Mouse (Mus musculus): ENCODE results near the gene Adamtsl5. TPM values are rescaled to one million over a fixed set of nuclear protein-coding genes. Genes with fewer than 3 reads are reported as not detected.
"Not testable (repeated sequence)": the region's sequence is repeated elsewhere in the genome, so short reads cannot be mapped to it uniquely, and the experiment has no call there.

The Adamtsl5 gene
- polyA plus RNA-seq, 1 experiment from 2014 or later: 0.51 TPM

- DNase-seq (ENCODE audit: low spot score) (no peak), ATAC-seq (replicated peaks; ENCODE audit: low FRiP score) (no peak)
- 6% methylated on average over 9 of the region's 9 CpGs for WGBS
- no peaks in the 10 kb centered on the region for H3K9me3 ChIP-seq (ENCODE audit: control insufficient read depth, low read length)
- no peak overlapping the region for H3K27ac ChIP-seq (ENCODE audit: low read depth, low read length)
- no peak overlapping the region for H3K4me2 ChIP-seq (ENCODE audit: low read depth, low read length, severe bottlenecking)
- H3K27me3 ChIP-seq (ENCODE audit: control insufficient read depth, insufficient read depth, low read length): peaks cover 61% of the 10 kb centered on the region
- H3K4me3 ChIP-seq (ENCODE audit: low read depth, low read length): no peak overlapping the region
- no peak overlapping the region for H3K9ac ChIP-seq (ENCODE audit: low read length)
- no peaks in the 10 kb centered on the region for H3K36me3 ChIP-seq (ENCODE audit: control insufficient read depth, insufficient read depth, low read length)
- peaks cover 2% of the 10 kb centered on the region; the same call in 1 of the 2 replicates for H3K4me1 ChIP-seq (replicated peaks; ENCODE audit: control insufficient read depth, insufficient read depth, low read length)
Observed at GRCm38 (mm10) chr10:80355431-80355830, 7.2 kb upstream of the Adamtsl5 start.

GRCm38 (mm10) chr10:80352727-80353126 is 4.5 kb upstream of the Adamtsl5 start:
- Histone ChIP-seq H3K4me3 (ENCODE audit: low read depth, low read length) (no peak overlapping the region), H3K4me1 (replicated peaks; ENCODE audit: control insufficient read depth, insufficient read depth, low read length) (peaks cover under 1% of the 10 kb centered on the region; the same call in 1 of the 2 replicates), H3K9ac (ENCODE audit: low read length) (no peak overlapping the region), H3K36me3 (ENCODE audit: control insufficient read depth, insufficient read depth, low read length) (no peaks in the 10 kb centered on the region), H3K27me3 (ENCODE audit: control insufficient read depth, insufficient read depth, low read length) (peaks cover 77% of the 10 kb centered on the region), H3K4me2 (ENCODE audit: low read depth, low read length, severe bottlenecking) (no peak overlapping the region), H3K27ac (ENCODE audit: low read depth, low read length) (no peak overlapping the region), H3K9me3 (ENCODE audit: control insufficient read depth, low read length) (no peaks in the 10 kb centered on the region)
- ATAC-seq (replicated peaks; ENCODE audit: low FRiP score): no peak
- DNase-seq (ENCODE audit: low spot score): no peak
- WGBS: 67% methylated on average over 8 of the region's 8 CpGs

- peaks cover 76% of the 10 kb centered on the region for H3K27me3 ChIP-seq (ENCODE audit: control insufficient read depth, insufficient read depth, low read length)
Observed at GRCm38 (mm10) chr10:80351896-80352295, 3.7 kb upstream of the Adamtsl5 start.

GRCm38 (mm10) chr10:80350292-80350691 is 2.1 kb upstream of the Adamtsl5 start:
- no peaks in the 10 kb centered on the region; the same call in 1 of the 2 replicates for H3K4me1 ChIP-seq (replicated peaks; ENCODE audit: control insufficient read depth, insufficient read depth, low read length)
- H3K4me3 ChIP-seq (ENCODE audit: low read depth, low read length): no peak overlapping the region

More at GRCm38 (mm10) chr10:80351896-80352295, 3.7 kb upstream of the Adamtsl5 start:
- WGBS: 22% methylated on average over 11 of the region's 11 CpGs
- Histone ChIP-seq H3K4me2 (ENCODE audit: low read depth, low read length, severe bottlenecking) (no peak overlapping the region), H3K4me3 (ENCODE audit: low read depth, low read length) (no peak overlapping the region), H3K36me3 (ENCODE audit: control insufficient read depth, insufficient read depth, low read length) (no peaks in the 10 kb centered on the region), H3K27ac (ENCODE audit: low read depth, low read length) (no peak overlapping the region), H3K9ac (ENCODE audit: low read length) (no peak overlapping the region), H3K9me3 (ENCODE audit: control insufficient read depth, low read length) (no peaks in the 10 kb centered on the region), H3K4me1 (replicated peaks; ENCODE audit: control insufficient read depth, insufficient read depth, low read length) (no peaks in the 10 kb centered on the region; the same call in 1 of the 2 replicates)
- no peak for ATAC-seq (replicated peaks; ENCODE audit: low FRiP score)
- DNase-seq (ENCODE audit: low spot score): no peak

GRCm38 (mm10) chr10:80348981-80349380 is 769 bp upstream of the Adamtsl5 start:
- no peak; the same call in 1 of the 2 replicates for ATAC-seq (replicated peaks; ENCODE audit: low FRiP score)
- Histone ChIP-seq H3K27me3 (ENCODE audit: control insufficient read depth, insufficient read depth, low read length) (peaks cover 78% of the 10 kb centered on the region), H3K9ac (ENCODE audit: low read length) (no peak overlapping the region), H3K4me2 (ENCODE audit: low read depth, low read length, severe bottlenecking) (no peak overlapping the region), H3K27ac (ENCODE audit: low read depth, low read length) (no peak overlapping the region), H3K9me3 (ENCODE audit: control insufficient read depth, low read length) (no peaks in the 10 kb centered on the region), H3K4me1 (replicated peaks; ENCODE audit: control insufficient read depth, insufficient read depth, low read length) (no peaks in the 10 kb centered on the region; the same call in 1 of the 2 replicates), H3K36me3 (ENCODE audit: control insufficient read depth, insufficient read depth, low read length) (no peaks in the 10 kb centered on the region), H3K4me3 (ENCODE audit: low read depth, low read length) (no peak overlapping the region)
- 15% methylated on average over 26 of the region's 26 CpGs for WGBS
- DNase-seq (ENCODE audit: low spot score): no peak

More at GRCm38 (mm10) chr10:80350292-80350691, 2.1 kb upstream of the Adamtsl5 start:
- no peak overlapping the region for H3K9ac ChIP-seq (ENCODE audit: low read length)
- no peak overlapping the region for H3K27ac ChIP-seq (ENCODE audit: low read depth, low read length)
- WGBS: 5% methylated on average over 7 of the region's 7 CpGs
- H3K4me2 ChIP-seq (ENCODE audit: low read depth, low read length, severe bottlenecking): no peak overlapping the region
- ATAC-seq (replicated peaks; ENCODE audit: low FRiP score) (peak; percentile 81), DNase-seq (ENCODE audit: low spot score) (peak; percentile 92)
- no peaks in the 10 kb centered on the region for H3K9me3 ChIP-seq (ENCODE audit: control insufficient read depth, low read length)
- peaks cover 74% of the 10 kb centered on the region for H3K27me3 ChIP-seq (ENCODE audit: control insufficient read depth, insufficient read depth, low read length)
- no peaks in the 10 kb centered on the region for H3K36me3 ChIP-seq (ENCODE audit: control insufficient read depth, insufficient read depth, low read length)

- ATAC-seq (replicated peaks; ENCODE audit: low FRiP score): no peak
- DNase-seq (ENCODE audit: low spot score): no peak
- H3K36me3 ChIP-seq (ENCODE audit: control insufficient read depth, insufficient read depth, low read length): no peaks in the 10 kb centered on the region
- H3K9ac ChIP-seq (ENCODE audit: low read length): no peak overlapping the region
- H3K27ac ChIP-seq (ENCODE audit: low read depth, low read length): no peak overlapping the region
- no peak overlapping the region; the same call in 1 of the 2 replicates for H3K4me2 ChIP-seq (ENCODE audit: low read depth, low read length, severe bottlenecking)
- H3K27me3 ChIP-seq (ENCODE audit: control insufficient read depth, insufficient read depth, low read length): peaks cover 82% of the 10 kb centered on the region
- H3K9me3 ChIP-seq (ENCODE audit: control insufficient read depth, low read length): no peaks in the 10 kb centered on the region
- H3K4me3 ChIP-seq (ENCODE audit: low read depth, low read length): no peak overlapping the region
- 16% methylated on average over 17 of the region's 17 CpGs for WGBS
- peaks cover 6% of the 10 kb centered on the region for H3K4me1 ChIP-seq (replicated peaks; ENCODE audit: control insufficient read depth, insufficient read depth, low read length)
Observed at GRCm38 (mm10) chr10:80347514-80347967, 671 bp downstream of the Adamtsl5 start.

GRCm38 (mm10) chr10:80345929-80346328 is 2.3 kb downstream of the Adamtsl5 start:
- H3K4me3 ChIP-seq (ENCODE audit: low read depth, low read length); ATAC-seq (replicated peaks; ENCODE audit: low FRiP score); DNase-seq (ENCODE audit: low spot score); H3K36me3 ChIP-seq (ENCODE audit: control insufficient read depth, insufficient read depth, low read length); H3K9ac ChIP-seq (ENCODE audit: low read length); H3K9me3 ChIP-seq (ENCODE audit: control insufficient read depth, low read length); H3K27ac ChIP-seq (ENCODE audit: low read depth, low read length); H3K4me2 ChIP-seq (ENCODE audit: low read depth, low read length, severe bottlenecking): not testable (repeated sequence)
- peaks cover 11% of the 10 kb centered on the region for H3K4me1 ChIP-seq (replicated peaks; ENCODE audit: control insufficient read depth, insufficient read depth, low read length)
- WGBS: 82% methylated on average over 5 of the region's 6 CpGs
- H3K27me3 ChIP-seq (ENCODE audit: control insufficient read depth, insufficient read depth, low read length): peaks cover 96% of the 10 kb centered on the region

GRCm38 (mm10) chr10:80345122-80345521 is 3.1 kb downstream of the Adamtsl5 start:
- H3K27me3 ChIP-seq (ENCODE audit: control insufficient read depth, insufficient read depth, low read length): peaks cover 96% of the 10 kb centered on the region
- ATAC-seq (replicated peaks; ENCODE audit: low FRiP score): no peak
- no peaks in the 10 kb centered on the region for H3K9me3 ChIP-seq (ENCODE audit: control insufficient read depth, low read length)
- H3K9ac ChIP-seq (ENCODE audit: low read length): no peak overlapping the region
- no peak for DNase-seq (ENCODE audit: low spot score)
- peaks cover 11% of the 10 kb centered on the region for H3K4me1 ChIP-seq (replicated peaks; ENCODE audit: control insufficient read depth, insufficient read depth, low read length)
- no peak overlapping the region for H3K27ac ChIP-seq (ENCODE audit: low read depth, low read length)
- no peak overlapping the region for H3K4me2 ChIP-seq (ENCODE audit: low read depth, low read length, severe bottlenecking)
- H3K36me3 ChIP-seq (ENCODE audit: control insufficient read depth, insufficient read depth, low read length): no peaks in the 10 kb centered on the region
- 4% methylated on average over 16 of the region's 16 CpGs for WGBS
- H3K4me3 ChIP-seq (ENCODE audit: low read depth, low read length): no peak overlapping the region; the same call in 1 of the 2 replicates

GRCm38 (mm10) chr10:80344131-80344661 is 4.0 kb downstream of the Adamtsl5 start:
- Histone ChIP-seq H3K36me3 (ENCODE audit: control insufficient read depth, insufficient read depth, low read length) (no peaks in the 10 kb centered on the region), H3K4me1 (replicated peaks; ENCODE audit: control insufficient read depth, insufficient read depth, low read length) (peaks cover 11% of the 10 kb centered on the region), H3K4me3 (ENCODE audit: low read depth, low read length) (no peak overlapping the region)

More at GRCm38 (mm10) chr10:80344131-80344661, 4.0 kb downstream of the Adamtsl5 start:
- ATAC-seq (replicated peaks; ENCODE audit: low FRiP score) (no peak), DNase-seq (ENCODE audit: low spot score) (no peak)
- Histone ChIP-seq H3K9me3 (ENCODE audit: control insufficient read depth, low read length) (no peaks in the 10 kb centered on the region), H3K27me3 (ENCODE audit: control insufficient read depth, insufficient read depth, low read length) (peaks cover 90% of the 10 kb centered on the region), H3K9ac (ENCODE audit: low read length) (no peak overlapping the region), H3K27ac (ENCODE audit: low read depth, low read length) (no peak overlapping the region), H3K4me2 (ENCODE audit: low read depth, low read length, severe bottlenecking) (no peak overlapping the region)
- 45% methylated on average over 9 of the region's 9 CpGs for WGBS

Data from forebrain, embryonic 11.5 days (tissue).